Mouse (Mus musculus) cortical plate, adult 2 months (tissue): ENCODE results near the gene D630003M21Rik.

ENCODE experiments used
- CTCF ChIP-seq: fragments of 200-500 bp; IDR thresholded peaks from 2 replicates; pipeline ENCODE4 v1.5.1; 2011; ENCODE audit warnings: mild to moderate bottlenecking, control low read depth, low read length; ENCODE audit not compliant: insufficient read depth; ENCODE audit errors: extremely low read depth
- POLR2A ChIP-seq: fragments of 200-500 bp; IDR thresholded peaks from 2 replicates; pipeline ENCODE4 v1.6.1; 2011; ENCODE audit warnings: mild to moderate bottlenecking, low read length, control low read depth; ENCODE audit not compliant: insufficient read depth; ENCODE audit errors: extremely low read depth

DNA sequence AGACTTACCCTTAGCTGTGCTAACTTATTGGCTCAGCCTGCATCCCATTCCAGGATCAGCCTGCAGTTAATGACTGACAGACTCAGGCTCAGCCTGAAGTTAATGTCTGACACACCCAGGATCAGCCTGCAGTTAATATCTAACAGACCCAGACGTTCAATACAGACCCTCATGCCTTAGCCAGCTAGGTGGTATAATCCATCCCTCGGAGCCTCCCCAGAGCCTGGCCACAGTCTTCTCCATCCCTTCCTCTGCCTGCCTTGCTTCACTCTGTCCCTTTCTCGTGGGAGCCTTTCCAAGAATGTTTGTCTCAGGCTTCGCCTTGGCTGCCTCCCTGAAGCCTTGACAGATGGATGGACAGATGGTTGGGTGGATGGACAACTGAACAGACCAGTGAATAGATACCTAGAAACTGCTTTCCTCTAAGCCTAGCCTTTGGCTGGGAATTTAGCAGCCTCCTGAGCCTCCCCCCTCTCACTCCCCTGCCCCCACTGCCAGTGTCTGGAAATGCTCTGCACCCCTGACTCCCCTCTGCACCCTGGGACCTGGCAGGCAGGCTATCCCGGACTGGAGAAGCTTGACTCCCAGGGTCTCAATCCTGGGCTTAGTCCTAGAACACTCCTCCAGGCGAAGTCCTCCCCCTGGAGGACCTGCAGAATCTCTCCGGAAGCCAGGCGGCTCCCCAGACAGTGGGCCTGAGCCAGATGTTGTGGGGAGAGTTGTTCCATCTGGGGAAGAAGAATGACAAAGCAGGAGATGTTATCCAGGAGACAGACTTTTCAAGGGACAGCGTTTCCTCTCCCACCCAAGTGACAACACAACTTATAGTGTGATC, 13.5 kb downstream of the D630003M21Rik start:
- TF ChIP-seq CTCF (no peak), POLR2A (no peak)
